Mouse (Mus musculus) hindbrain, embryonic 16.5 days (tissue): ENCODE data around the gene Pomgnt2. TPM values are rescaled to one million over a fixed set of nuclear protein-coding genes. Genes with fewer than 3 reads are reported as not detected.

Experiments used
- ATAC-seq: fragments of 200-750 bp; cut with Nextera tagmentation; 2 replicates; pipeline ENCODE4 v1.8.0; 2017; ENCODE audit warnings: moderate TSS enrichment, moderate library complexity
- H3K27ac ChIP-seq: fragments of 300-500 bp; sonication (generic); 2 replicates; pipeline ENCODE4 v1.5.1; 2014; ENCODE audit warnings: low read depth, mild to moderate bottlenecking, control low read depth, low read length, moderate library complexity
- H3K27me3 ChIP-seq: fragments of 300-500 bp; sonication (generic); replicated peaks from 2 replicates; pipeline ENCODE4 v1.6.1; 2014; ENCODE audit warnings: low read length; ENCODE audit not compliant: control insufficient read depth, insufficient read depth
- H3K36me3 ChIP-seq: fragments of 300-500 bp; sonication (generic); 2 replicates; pipeline ENCODE4 v1.6.1; 2014; ENCODE audit warnings: mild to moderate bottlenecking, low read length, moderate library complexity, mixed read lengths; ENCODE audit not compliant: control insufficient read depth, insufficient read depth
- H3K4me1 ChIP-seq: fragments of 300-500 bp; sonication (generic); 2 replicates; pipeline ENCODE4 v1.6.1; 2014; ENCODE audit warnings: low read depth, low read length; ENCODE audit not compliant: control insufficient read depth, insufficient read depth
- H3K4me2 ChIP-seq: fragments of 300-500 bp; sonication (generic); 2 replicates; pipeline ENCODE4 v1.6.1; 2014; ENCODE audit warnings: mild to moderate bottlenecking, low read length, control low read depth, moderate library complexity
- H3K4me3 ChIP-seq: fragments of 300-500 bp; sonication (generic); 2 replicates; pipeline ENCODE4 v1.5.1; 2014; ENCODE audit warnings: mild to moderate bottlenecking, low read length, control low read depth, moderate library complexity
- H3K9ac ChIP-seq: fragments of 300-500 bp; sonication (generic); 2 replicates; pipeline ENCODE4 v1.6.1; 2014; ENCODE audit warnings: low read depth, mild to moderate bottlenecking, control low read depth, low read length, moderate library complexity
- H3K9me3 ChIP-seq: fragments of 300-500 bp; sonication (generic); 2 replicates; pipeline ENCODE4 v1.6.1; 2014; ENCODE audit warnings: mild to moderate bottlenecking, low read length, moderate library complexity; ENCODE audit not compliant: control insufficient read depth
- WGBS: fragments of 180-500 bp; shearing (Covaris S2); extraction: QIAGEN DNeasy Blood & Tissue Kit; methylation state at CpG from one replicate; pipeline ENCODE4 v1.1.7; 2014; 5-methylcytosine and 5-hydroxymethylcytosine counted together
- polyA plus RNA-seq: library from polyadenylated mRNA; unstranded; fragments of >200 nt; fragmentation: Nextera tagmentation; extraction: Ambion mirVana; gene quantifications from 2 replicates; pipeline ENCODE4 v1.2.1, GENCODE M21; 2015

Pomgnt2 gene
- polyA plus RNA-seq, 1 experiment from 2014 or later = 43.5 TPM

DNA sequence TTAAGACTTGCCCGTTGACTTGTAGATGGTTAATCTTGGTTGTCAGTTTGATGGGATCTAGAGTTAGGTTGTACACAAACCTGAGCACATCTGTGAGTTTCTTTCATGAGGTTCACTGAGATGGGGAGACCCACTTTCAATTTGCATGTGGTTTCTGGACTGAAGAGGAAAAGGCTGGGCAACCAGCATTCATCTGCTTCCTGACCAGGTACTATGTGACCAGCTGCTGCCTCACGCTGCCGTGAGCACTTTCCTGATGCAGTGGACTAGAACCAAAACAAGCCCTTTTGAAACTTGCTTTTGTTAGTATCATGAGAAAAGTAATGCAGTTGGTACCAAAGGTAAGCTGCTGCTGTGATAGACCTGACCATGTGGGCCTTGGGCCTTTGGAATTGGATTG, 53.9 kb downstream of the Pomgnt2 start:
- Histone ChIP-seq H3K9ac (no peak overlapping the region), H3K9me3 (no peaks in the 10 kb centered on the region), H3K27ac (no peak overlapping the region), H3K36me3 (no peaks in the 10 kb centered on the region), H3K4me2 (no peak overlapping the region), H3K4me1 (no peaks in the 10 kb centered on the region), H3K4me3 (no peak overlapping the region), H3K27me3 (no peaks in the 10 kb centered on the region)
- WGBS = over 99% methylated on average over 3 of the region's 3 CpGs
- ATAC-seq = no peak

DNA sequence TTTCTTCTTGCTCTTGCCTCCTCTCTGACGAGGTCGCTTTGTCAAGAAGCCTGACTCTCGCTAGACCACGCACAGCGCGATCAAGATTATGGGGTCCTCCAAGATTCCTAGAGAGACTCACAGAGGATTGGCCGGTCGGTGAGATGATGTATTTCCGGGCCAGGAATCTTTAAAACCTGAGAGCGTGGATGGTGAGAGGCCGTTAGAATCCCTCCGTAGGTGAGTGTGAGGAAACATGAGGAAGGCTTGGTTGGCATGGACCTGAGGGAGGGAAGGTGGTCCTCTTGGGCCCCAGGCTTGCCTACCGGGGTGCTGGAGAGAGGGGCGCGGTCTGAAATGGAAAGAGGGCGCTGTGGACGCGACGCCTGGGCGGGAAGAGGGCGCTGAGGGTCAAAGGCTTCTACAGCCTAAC, 59.0 kb downstream of the Pomgnt2 start:
- Histone ChIP-seq H3K27ac (peak overlapping the region; percentile 29; the same call in 1 of the 2 replicates), H3K4me1 (no peaks in the 10 kb centered on the region), H3K4me2 (peak overlapping the region; percentile 46), H3K9ac (peak overlapping the region; percentile 53), H3K4me3 (peak overlapping the region; percentile 47), H3K27me3 (no peaks in the 10 kb centered on the region), H3K9me3 (no peaks in the 10 kb centered on the region), H3K36me3 (no peaks in the 10 kb centered on the region)
- WGBS = 58% methylated on average over 21 of the region's 21 CpGs
- ATAC-seq = peak; percentile 82

DNA sequence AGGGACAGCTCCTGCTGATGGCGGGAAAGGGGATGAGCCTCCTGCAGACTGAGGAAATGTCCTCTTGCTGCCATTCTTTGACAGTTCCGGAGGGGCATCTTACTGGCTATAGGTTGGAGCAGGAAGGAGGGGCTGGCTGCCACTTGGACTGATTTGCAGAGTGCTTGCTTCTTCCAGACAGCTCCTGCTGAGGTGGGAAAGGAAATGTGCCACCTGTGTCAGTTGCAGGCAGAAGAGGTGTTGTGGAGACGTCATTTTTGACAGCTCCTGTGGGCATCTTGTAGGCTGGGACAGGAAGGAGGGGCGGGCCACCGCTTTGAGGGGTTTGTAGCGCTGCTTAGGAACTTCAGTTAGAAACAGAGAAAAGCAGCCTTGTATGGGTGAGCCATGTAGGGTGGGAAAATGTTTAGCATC, 59.5 kb downstream of the Pomgnt2 start:
- H3K9me3 ChIP-seq = no peaks in the 10 kb centered on the region
- peak overlapping the region; percentile 66 for H3K27ac ChIP-seq
- peak overlapping the region; percentile 47 for H3K4me3 ChIP-seq
- no peak overlapping the region; the same call in 1 of the 2 replicates for H3K9ac ChIP-seq
- ATAC-seq = peak; percentile 71
- no peaks in the 10 kb centered on the region for H3K4me1 ChIP-seq
- 57% methylated on average over 6 of the region's 6 CpGs for WGBS
- H3K36me3 ChIP-seq = no peaks in the 10 kb centered on the region
- no peaks in the 10 kb centered on the region for H3K27me3 ChIP-seq
- H3K4me2 ChIP-seq = peak overlapping the region; percentile 46

DNA sequence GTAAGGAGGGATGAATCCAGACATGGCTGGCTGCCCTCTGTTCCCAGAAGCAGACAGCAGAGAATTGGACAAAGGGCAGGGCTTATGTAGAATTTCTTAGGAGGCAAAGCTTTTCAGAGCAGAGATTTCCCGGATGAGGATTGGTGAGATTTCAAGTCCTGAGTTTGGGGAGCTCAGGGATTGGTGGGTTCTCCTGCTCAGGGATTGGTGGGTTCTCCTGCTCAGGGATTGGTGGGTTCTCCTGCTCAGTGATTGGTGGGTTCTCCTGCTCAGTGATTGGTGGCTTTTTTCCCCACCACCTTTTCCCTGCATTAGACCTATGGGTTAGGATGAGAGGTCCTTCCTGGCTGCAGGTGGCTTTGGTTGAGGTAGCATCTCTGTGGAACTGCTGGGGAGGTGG, 60.0 kb downstream of the Pomgnt2 start:
- Histone ChIP-seq H3K4me1 (no peaks in the 10 kb centered on the region), H3K9ac (no peak overlapping the region), H3K4me2 (peak overlapping the region; percentile 46), H3K9me3 (no peaks in the 10 kb centered on the region), H3K27ac (peak overlapping the region; percentile 66), H3K36me3 (no peaks in the 10 kb centered on the region), H3K27me3 (no peaks in the 10 kb centered on the region), H3K4me3 (peak overlapping the region; percentile 47)
- 79% methylated on average over 1 of the region's 1 CpGs for WGBS
- peak; percentile 85 for ATAC-seq

DNA sequence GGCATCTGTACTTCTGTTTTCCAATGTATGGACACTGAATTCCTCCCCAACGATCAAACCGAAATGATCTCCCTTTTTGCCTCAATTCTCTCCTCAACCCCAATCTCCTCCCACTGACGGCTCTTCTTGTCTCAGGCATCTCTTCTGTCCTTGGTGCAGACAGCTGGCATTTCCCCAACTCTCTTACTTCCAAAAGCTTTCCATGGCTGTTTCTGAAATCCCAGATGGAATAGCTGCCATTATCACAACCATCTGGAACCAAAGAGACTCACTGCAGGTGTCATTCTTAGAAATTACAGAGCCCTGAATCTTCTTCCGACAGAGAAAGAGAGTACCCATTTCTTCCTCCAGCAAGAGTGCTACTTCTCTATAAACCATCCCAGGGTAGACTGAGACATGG, 62.1 kb downstream of the Pomgnt2 start:
- Histone ChIP-seq H3K9ac (no peak overlapping the region), H3K4me1 (no peaks in the 10 kb centered on the region), H3K9me3 (no peaks in the 10 kb centered on the region), H3K4me3 (no peak overlapping the region), H3K27ac (no peak overlapping the region), H3K36me3 (no peaks in the 10 kb centered on the region), H3K4me2 (no peak overlapping the region), H3K27me3 (no peaks in the 10 kb centered on the region)
- WGBS = 80% methylated on average over 4 of the region's 4 CpGs
- no peak for ATAC-seq

Other genes with a start within 250 kb of the Pomgnt2 start
- 15.0 and 22.8 TPM in 2 replicates for gene Zfp651, start 237.8 kb downstream of the Pomgnt2 start, polyA plus RNA-seq
- 1.9 and 3.3 TPM in 2 replicates for gene Klhl40, start 219.5 kb downstream of the Pomgnt2 start, polyA plus RNA-seq
- 0.50 and 0.55 TPM in 2 replicates for gene Hhatl, start 204.6 kb downstream of the Pomgnt2 start, polyA plus RNA-seq
- 2.8 and 3.6 TPM in 2 replicates for gene Ccdc13, start 157.6 kb downstream of the Pomgnt2 start, polyA plus RNA-seq
- gene Higd1a, start 138.7 kb downstream of the Pomgnt2 start, polyA plus RNA-seq = 160 and 166 TPM in 2 replicates
- 3.5 and 3.8 TPM in 2 replicates for gene Ackr2, start 98.8 kb downstream of the Pomgnt2 start, polyA plus RNA-seq
- gene Cyp8b1, start 80.8 kb downstream of the Pomgnt2 start, polyA plus RNA-seq = not detected in 2 replicates
- gene Fam198a, start 46.1 kb downstream of the Pomgnt2 start, polyA plus RNA-seq = 2.9 and 3.1 TPM in 2 replicates
- gene Snrk, start 120.2 kb upstream of the Pomgnt2 start, polyA plus RNA-seq = 75.8 and 89.4 TPM in 2 replicates